Mouse (Mus musculus): ENCODE measurements around the gene Mkrn2os.

Gene Mkrn2os

DNA sequence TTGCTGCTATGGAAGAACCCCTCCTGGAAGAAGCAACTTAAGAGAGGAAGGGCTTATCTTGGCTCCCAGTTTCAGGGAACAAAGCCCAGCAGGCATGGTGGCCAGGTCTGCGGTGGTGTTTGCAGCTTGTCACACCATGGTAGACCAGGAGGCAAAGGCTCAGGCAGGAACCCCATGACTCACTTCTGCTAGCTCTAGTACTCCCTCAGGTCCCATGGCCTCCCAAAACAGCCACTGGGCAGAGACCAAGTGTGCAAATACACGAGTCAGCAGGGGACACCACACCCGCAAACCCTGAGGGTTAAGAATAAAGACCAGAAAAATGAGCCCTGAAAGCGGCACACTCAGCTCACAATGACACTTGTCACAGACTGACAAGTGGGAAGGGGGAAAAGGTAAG, 56.2 kb downstream of the Mkrn2os start:
- in situ Hi-C loops (cut with MboI; ENCODE audit: low pct_unique_long_range_greater_than_20kb in 1 of 2, low sequenced_read_pairs in 2 of 2, unreplicated experiment in 1 of 2) = loop anchor here in 1 of 2 experiments (10.0 to 25.0 kb wide), 2 partner anchors 311 to 474 kb away; partner anchors contain the start of gene Gm17482

DNA sequence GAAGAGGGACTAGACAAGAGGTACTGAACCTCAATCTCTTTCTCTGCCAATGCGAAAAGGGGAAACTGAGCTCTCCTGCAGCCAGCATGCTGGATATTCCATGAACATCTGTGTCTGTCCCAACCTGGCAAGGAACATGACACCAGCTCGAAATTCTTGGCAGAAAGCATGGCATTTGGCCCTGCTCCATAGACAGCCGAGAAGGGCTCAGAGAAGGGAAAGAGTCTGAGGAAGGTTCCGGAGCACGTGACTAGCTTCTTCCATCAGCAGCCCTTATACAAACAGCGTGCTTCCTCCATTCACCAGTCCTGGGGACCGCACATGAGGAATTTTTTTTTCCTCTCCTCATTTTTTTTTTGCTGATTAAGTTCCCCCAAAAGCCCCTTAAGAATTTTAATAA, 57.8 kb downstream of the Mkrn2os start:
- in situ Hi-C loops (cut with MboI; ENCODE audit: low pct_unique_long_range_greater_than_20kb in 1 of 2, low sequenced_read_pairs in 2 of 2, unreplicated experiment in 1 of 2) = loop anchor here in 1 of 2 experiments (10.0 to 25.0 kb wide), 2 partner anchors 310 to 472 kb away; partner anchors contain the start of gene Gm17482

Data from mouse embryonic stem cell (cell line).